Mouse (Mus musculus): ENCODE measurements around the gene Gpr61.

DNA sequence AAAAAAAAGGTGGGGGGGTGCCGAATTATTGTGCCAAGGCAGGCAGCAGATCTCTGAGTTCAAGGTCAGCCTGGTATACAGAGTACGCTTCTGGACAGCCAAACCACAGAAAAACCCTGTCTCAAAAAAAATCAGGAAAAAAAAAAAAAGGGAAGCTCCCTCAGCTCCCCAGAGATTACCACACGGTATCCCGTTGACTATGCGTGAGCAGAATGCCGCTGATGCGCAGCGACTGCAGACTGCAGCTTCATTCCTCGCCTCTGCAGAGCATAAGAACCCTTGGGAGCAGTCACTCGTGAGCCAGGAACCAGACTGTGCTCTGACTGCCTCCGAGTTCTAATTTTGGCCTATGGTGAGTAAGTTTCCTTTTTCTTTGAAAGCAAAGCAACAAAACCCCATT, 20.0 kb downstream of the Gpr61 start:
- TF ChIP-seq CTCF (IDR thresholded peaks at IDR 0.05; ENCODE audit: insufficient read depth, low read length) (no peak), POLR2A (IDR thresholded peaks at IDR 0.05; ENCODE audit: borderline replicate concordance, extremely low read depth, low read depth, low read length) (no peak)

Data from lung, adult 2 months (tissue).